Mouse (Mus musculus): ENCODE data around the gene Mindy4b-ps. TPM values are rescaled to one million over a fixed set of nuclear protein-coding genes. Genes with fewer than 3 reads are reported as not detected.
A peak's percentile ranks its signal among the peaks of the same experiment; 100 is the strongest.

Gene Mindy4b-ps
- total RNA-seq, 2 experiments from 2014 or later = 2.2 to 4.9 TPM

DNA sequence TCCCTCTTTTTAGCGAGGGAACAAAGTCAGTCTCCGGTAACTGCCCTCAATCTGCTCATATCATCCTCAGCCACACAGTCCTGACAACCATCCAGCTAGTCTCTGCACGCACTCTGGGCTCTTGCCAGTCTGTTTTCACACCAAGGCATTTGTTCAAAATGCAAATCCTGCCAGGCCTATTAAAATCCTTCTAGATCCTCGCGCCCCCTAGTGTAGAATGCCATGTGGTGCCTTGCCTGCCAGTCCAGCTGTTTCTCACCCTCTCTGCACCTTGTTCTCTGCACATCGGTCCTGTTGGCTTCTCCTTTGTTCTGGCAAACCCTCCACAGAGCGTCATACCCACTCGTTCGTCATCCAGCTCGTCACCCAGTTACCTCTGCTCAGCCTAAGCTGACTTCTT, 36.2 kb downstream of the Mindy4b-ps start:
- peak; percentile 79 to 83 for DNase-seq (ENCODE audit: low spot score in 2 of 2)

GRCm38 (mm10) chr3:58784219-58785092, 37.7 kb downstream of the Mindy4b-ps start:
- DNase-seq (ENCODE audit: low spot score in 2 of 2) = peak in 1 of 2 experiments; percentile 43

DNA sequence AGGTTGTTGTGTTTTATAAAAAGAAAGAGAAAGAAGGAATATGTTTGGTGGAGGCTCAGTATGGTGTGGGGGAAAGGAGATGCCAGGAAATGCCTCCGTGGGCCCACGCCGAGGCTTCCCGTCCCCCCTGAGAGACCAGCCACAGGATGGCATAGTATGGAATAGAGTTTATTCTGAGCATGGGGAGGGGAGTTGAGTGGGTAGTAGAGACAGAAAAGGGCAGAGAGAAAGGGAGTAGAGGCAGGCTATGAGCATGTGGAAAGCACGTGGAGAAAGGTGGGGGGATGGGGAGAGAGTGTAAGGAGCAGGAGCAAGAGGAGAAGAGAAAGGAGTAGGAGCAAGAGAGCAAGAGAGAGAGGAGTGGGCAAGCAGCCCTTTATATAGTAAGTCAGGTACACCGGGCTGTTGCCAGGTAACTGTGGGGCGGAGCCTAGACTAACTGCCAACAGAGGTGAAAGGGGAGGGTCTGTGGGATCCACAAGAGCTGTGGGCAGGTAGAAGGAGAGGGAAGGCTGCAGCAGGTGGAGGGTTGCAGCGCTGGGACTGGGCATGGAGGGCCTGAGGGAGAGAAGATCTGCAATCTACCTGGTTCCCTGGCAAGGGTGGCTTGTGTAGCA, 38.4 kb downstream of the Mindy4b-ps start:
- no peak for DNase-seq (ENCODE audit: low spot score in 2 of 2)

- no peak for DNase-seq (ENCODE audit: low spot score in 2 of 2)
These were observed 65.7 kb downstream of the Mindy4b-ps start for GRCm38 (mm10) chr3:58756429-58756828.

- DNase-seq (ENCODE audit: low spot score in 2 of 2) = no peak
These were observed 66.3 kb downstream of the Mindy4b-ps start for GRCm38 (mm10) chr3:58755769-58756168.

- no peak for DNase-seq (ENCODE audit: low spot score in 2 of 2)
These were observed 67.8 kb downstream of the Mindy4b-ps start for GRCm38 (mm10) chr3:58754361-58754760.

DNA sequence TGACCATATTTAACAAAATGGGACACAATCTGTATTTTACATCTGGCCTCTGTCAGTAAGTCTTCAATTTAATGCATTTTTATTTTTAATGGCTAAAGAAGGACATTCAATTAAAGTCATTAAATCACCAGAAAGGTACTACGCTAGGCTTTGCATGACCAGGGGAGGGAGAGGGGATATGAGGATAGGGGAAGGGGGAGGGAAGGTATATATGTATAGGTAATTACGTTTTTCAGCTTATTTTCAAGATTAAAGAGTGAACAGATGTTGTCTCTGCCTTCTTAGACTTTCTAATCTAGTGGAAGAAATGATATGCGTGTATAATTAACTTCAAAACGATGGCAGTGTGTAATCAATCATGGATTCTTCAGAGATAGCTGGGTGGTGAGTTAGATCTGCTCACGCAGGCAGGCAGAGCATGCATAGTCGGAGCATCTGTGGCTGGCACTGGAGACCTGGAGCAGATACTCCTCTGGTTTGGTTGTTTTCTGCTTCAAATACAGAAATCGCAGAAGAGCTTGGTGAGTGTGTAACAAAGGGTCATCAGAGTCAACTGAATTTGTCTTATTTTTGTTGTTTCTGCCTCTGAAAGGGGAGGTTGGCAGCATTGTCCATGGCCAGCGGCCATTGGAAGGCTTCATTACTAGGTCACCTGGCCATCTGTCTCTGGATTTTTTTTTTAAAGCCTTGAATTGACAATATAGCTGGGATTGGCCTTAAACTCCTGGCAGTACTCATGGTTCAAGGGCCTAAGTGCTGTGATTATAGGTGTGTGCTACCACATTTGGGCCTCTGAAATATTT, 70.1 kb downstream of the Mindy4b-ps start:
- DNase-seq (ENCODE audit: low spot score in 2 of 2) = no peak

GRCm38 (mm10) chr3:58748724-58749123, 73.4 kb downstream of the Mindy4b-ps start:
- no peak for DNase-seq (ENCODE audit: low spot score in 2 of 2)

DNA sequence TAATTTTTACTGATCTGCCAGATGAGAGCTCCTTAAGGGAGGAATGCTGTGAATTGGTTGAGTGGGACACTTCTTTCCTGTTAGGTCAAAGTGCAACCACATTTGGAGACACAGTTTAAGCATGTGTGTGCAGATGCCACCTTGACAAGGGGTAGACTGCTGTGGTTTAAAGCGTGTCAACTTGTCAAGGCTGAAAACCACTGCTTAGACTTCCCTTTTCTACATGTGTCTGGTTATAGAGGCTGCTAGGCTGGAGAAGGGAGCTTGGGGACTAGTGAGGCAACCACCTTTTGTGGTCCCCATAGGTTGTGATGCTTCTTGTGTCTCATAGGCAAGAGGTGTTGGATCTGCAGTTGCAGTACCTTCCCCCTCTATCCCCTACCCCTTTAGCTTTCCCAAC, 74.2 kb downstream of the Mindy4b-ps start:
- DNase-seq (ENCODE audit: low spot score in 2 of 2) = no peak

GRCm38 (mm10) chr3:58739536-58739935, 82.6 kb downstream of the Mindy4b-ps start:
- DNase-seq (ENCODE audit: low spot score in 2 of 2) = no peak

Other genes with a start within 250 kb of the Mindy4b-ps start
- 100 to 1,000 TPM; 141 to 145 TPM for gene Selenot, start 245.7 kb downstream of the Mindy4b-ps start, total RNA-seq (2021)
- gene Erich6, start 185.1 kb downstream of the Mindy4b-ps start, total RNA-seq (2021) = 1 to 10 TPM in 1 of 2 experiments, under 1 TPM in 1; 0.95 to 1.3 TPM
- gene Siah2, start 129.9 kb downstream of the Mindy4b-ps start, total RNA-seq (2021) = 10 to 100 TPM; 21.4 to 22.4 TPM
- gene Clrn1, start 63.0 kb upstream of the Mindy4b-ps start, total RNA-seq (2021) = 1 to 10 TPM; 1.1 to 1.3 TPM
- gene Med12l, start 183.5 kb upstream of the Mindy4b-ps start, total RNA-seq (2021) = 10 to 100 TPM; 49.0 to 51.5 TPM

Measured in left cerebral cortex, adult 18-20 months (tissue).